Mouse (Mus musculus) splenic B cell, adult 2 months (primary cell): ENCODE data around the gene Wdpcp.

Experiments used
- DNase-seq: peaks from one replicate; pipeline ENCODE4 v3.0.0-alpha.2; 2011; ENCODE audit warnings: low read depth, low spot score
- H3K27me3 ChIP-seq: 2 replicates; pipeline ENCODE4 v1.6.1; 2012; ENCODE audit warnings: mild to moderate bottlenecking, low read length, moderate library complexity, mixed read lengths; ENCODE audit not compliant: control insufficient read depth, poor library complexity, insufficient read depth, severe bottlenecking
- H3K36me3 ChIP-seq: 2 replicates; pipeline ENCODE4 v1.6.1; 2012; ENCODE audit warnings: mild to moderate bottlenecking, low read length, moderate library complexity, mixed read lengths; ENCODE audit not compliant: control insufficient read depth, poor library complexity, insufficient read depth, severe bottlenecking

Wdpcp gene

GRCm38 (mm10) chr11:21559727-21560126, 12.3 kb upstream of the Wdpcp start:
- Histone ChIP-seq H3K36me3 (peaks cover 9% of the 10 kb centered on the region; the same call in 1 of the 2 replicates), H3K27me3 (no peaks in the 10 kb centered on the region)
- no peak for DNase-seq

GRCm38 (mm10) chr11:21561347-21561746, 10.7 kb upstream of the Wdpcp start:
- no peak for DNase-seq
- Histone ChIP-seq H3K36me3 (peaks cover 13% of the 10 kb centered on the region; the same call in 1 of the 2 replicates), H3K27me3 (no peaks in the 10 kb centered on the region)

- H3K27me3 ChIP-seq: no peaks in the 10 kb centered on the region
- peaks cover 11% of the 10 kb centered on the region; the same call in 1 of the 2 replicates for H3K36me3 ChIP-seq
- no peak for DNase-seq
Measured at GRCm38 (mm10) chr11:21563617-21564325, 8.3 kb upstream of the Wdpcp start.

- H3K27me3 ChIP-seq: no peaks in the 10 kb centered on the region
- no peak for DNase-seq
Measured at GRCm38 (mm10) chr11:21564681-21565405, 7.2 kb upstream of the Wdpcp start.

GRCm38 (mm10) chr11:21566934-21567333, 5.1 kb upstream of the Wdpcp start:
- peak; percentile 26 for DNase-seq
- peaks cover 9% of the 10 kb centered on the region; the same call in 1 of the 2 replicates for H3K36me3 ChIP-seq
- no peaks in the 10 kb centered on the region for H3K27me3 ChIP-seq

More at GRCm38 (mm10) chr11:21564681-21565405, 7.2 kb upstream of the Wdpcp start:
- peaks cover 9% of the 10 kb centered on the region; the same call in 1 of the 2 replicates for H3K36me3 ChIP-seq

GRCm38 (mm10) chr11:21567733-21568132, 4.3 kb upstream of the Wdpcp start:
- Histone ChIP-seq H3K36me3 (peaks cover 7% of the 10 kb centered on the region; the same call in 1 of the 2 replicates), H3K27me3 (no peaks in the 10 kb centered on the region)
- no peak for DNase-seq

- H3K36me3 ChIP-seq: peaks cover 4% of the 10 kb centered on the region; the same call in 1 of the 2 replicates
- peak; percentile 62 for DNase-seq
- no peaks in the 10 kb centered on the region for H3K27me3 ChIP-seq
Measured at GRCm38 (mm10) chr11:21569002-21569401, 3.0 kb upstream of the Wdpcp start.

GRCm38 (mm10) chr11:21569456-21570108, 2.5 kb upstream of the Wdpcp start:
- DNase-seq: peak; percentile 49
- H3K27me3 ChIP-seq: no peaks in the 10 kb centered on the region
- peaks cover 4% of the 10 kb centered on the region; the same call in 1 of the 2 replicates for H3K36me3 ChIP-seq

GRCm38 (mm10) chr11:21570109-21570474, 1.9 kb upstream of the Wdpcp start:
- H3K36me3 ChIP-seq: peaks cover 4% of the 10 kb centered on the region; the same call in 1 of the 2 replicates
- no peak for DNase-seq
- H3K27me3 ChIP-seq: no peaks in the 10 kb centered on the region

GRCm38 (mm10) chr11:21570973-21571372, 1.1 kb upstream of the Wdpcp start:
- Histone ChIP-seq H3K36me3 (peaks cover 2% of the 10 kb centered on the region; the same call in 1 of the 2 replicates), H3K27me3 (no peaks in the 10 kb centered on the region)
- peak; percentile 59 for DNase-seq

- H3K36me3 ChIP-seq: no peaks in the 10 kb centered on the region
- H3K27me3 ChIP-seq: no peaks in the 10 kb centered on the region
- DNase-seq: no peak
Measured at GRCm38 (mm10) chr11:21581472-21581871, 9.4 kb downstream of the Wdpcp start.

- Histone ChIP-seq H3K27me3 (no peaks in the 10 kb centered on the region), H3K36me3 (no peaks in the 10 kb centered on the region)
- no peak for DNase-seq
Measured at GRCm38 (mm10) chr11:21583286-21583685, 11.3 kb downstream of the Wdpcp start.

- Histone ChIP-seq H3K27me3 (no peaks in the 10 kb centered on the region), H3K36me3 (no peaks in the 10 kb centered on the region)
- DNase-seq: no peak
Measured at GRCm38 (mm10) chr11:21602497-21602896, 30.5 kb downstream of the Wdpcp start.

GRCm38 (mm10) chr11:21615915-21616314, 43.9 kb downstream of the Wdpcp start:
- Histone ChIP-seq H3K27me3 (no peaks in the 10 kb centered on the region), H3K36me3 (no peaks in the 10 kb centered on the region)
- no peak for DNase-seq
